Mouse (Mus musculus) limb, embryonic 15.5 days (tissue): ENCODE measurements around the gene 1700024G13Rik. TPM values are rescaled to one million over a fixed set of nuclear protein-coding genes. Genes with fewer than 3 reads are reported as not detected.

Experiments used
- polyA plus RNA-seq: library from polyadenylated mRNA; unstranded; fragments of >200 nt; fragmentation: Nextera tagmentation; extraction: Ambion mirVana; gene quantifications from 2 replicates; pipeline ENCODE4 v1.2.1, GENCODE M21; 2015

The 1700024G13Rik gene
- polyA plus RNA-seq, 1 experiment from 2014 or later = not detected

Other genes starting within 250 kb of the 1700024G13Rik start
- gene Msmb, start 246.4 kb downstream of the 1700024G13Rik start, polyA plus RNA-seq = not detected in 2 replicates
- 99.3 and 104 TPM in 2 replicates for gene Ncoa4, start 228.5 kb downstream of the 1700024G13Rik start, polyA plus RNA-seq
- 269 and 291 TPM in 2 replicates for gene Timm23, start 186.5 kb downstream of the 1700024G13Rik start, polyA plus RNA-seq
- gene Parg, start 186.4 kb downstream of the 1700024G13Rik start, polyA plus RNA-seq = 33.8 and 37.7 TPM in 2 replicates
- gene Ogdhl, start 66.4 kb downstream of the 1700024G13Rik start, polyA plus RNA-seq = 9.2 and 9.8 TPM in 2 replicates
- 0.14 TPM in 1 of 2 replicates, not detected in the other for gene Slc18a3, start 76.5 kb upstream of the 1700024G13Rik start, polyA plus RNA-seq
- gene Chat, start 77.6 kb upstream of the 1700024G13Rik start, polyA plus RNA-seq = not detected in 2 replicates
- 19.0 and 20.1 TPM in 2 replicates for gene Ercc6, start 125.1 kb upstream of the 1700024G13Rik start, polyA plus RNA-seq
- gene Prrxl1, start 211.0 kb upstream of the 1700024G13Rik start, polyA plus RNA-seq = 0.06 and 0.16 TPM in 2 replicates